Mouse (Mus musculus) bone marrow macrophage, adult 2 months (primary cell): ENCODE data around the gene Stx1b.

Experiments used
- CTCF ChIP-seq: IDR thresholded peaks from 2 replicates; pipeline ENCODE4 v1.5.1; 2012; ENCODE audit warnings: low read depth, mild to moderate bottlenecking, low read length, moderate library complexity
- POLR2A ChIP-seq: IDR thresholded peaks from 2 replicates; pipeline ENCODE4 v1.6.1; 2012; ENCODE audit warnings: mild to moderate bottlenecking, low read depth, low read length, borderline replicate concordance

- TF ChIP-seq CTCF, result no peak
- TF ChIP-seq POLR2A, result no peak
Observed at GRCm38 (mm10) chr7:127768346-127768996, 55.9 kb downstream of the Stx1b start.
